Mouse (Mus musculus) right cerebral cortex, adult 18-20 months (tissue): ENCODE results near the gene Pcnx2.

Source experiments
- DNase-seq: peaks from one replicate; pipeline ENCODE4 v3.0.0; 2022; ENCODE audit warnings: mixed read lengths

Gene Pcnx2

DNA sequence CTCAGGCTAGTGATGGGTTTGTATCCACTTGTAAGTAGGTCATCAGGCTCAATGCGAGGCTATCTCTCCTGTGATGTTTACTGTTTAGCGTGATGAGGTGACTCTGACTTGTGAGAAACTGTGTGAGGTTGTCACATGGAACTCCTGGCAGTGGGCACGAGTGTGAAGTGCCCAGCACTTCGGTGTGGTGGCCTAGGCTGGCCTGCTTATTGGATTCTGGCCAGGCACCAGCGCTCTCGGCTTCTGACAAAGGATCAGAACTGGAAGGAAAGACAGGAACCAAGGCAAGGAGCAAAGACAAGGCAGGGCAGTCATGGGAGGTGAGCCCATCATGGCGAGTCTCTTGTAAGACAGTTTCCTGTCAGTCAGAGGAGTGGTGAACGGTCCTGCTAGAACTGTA, 142.2 kb downstream of the Pcnx2 start:
- no peak for DNase-seq

DNA sequence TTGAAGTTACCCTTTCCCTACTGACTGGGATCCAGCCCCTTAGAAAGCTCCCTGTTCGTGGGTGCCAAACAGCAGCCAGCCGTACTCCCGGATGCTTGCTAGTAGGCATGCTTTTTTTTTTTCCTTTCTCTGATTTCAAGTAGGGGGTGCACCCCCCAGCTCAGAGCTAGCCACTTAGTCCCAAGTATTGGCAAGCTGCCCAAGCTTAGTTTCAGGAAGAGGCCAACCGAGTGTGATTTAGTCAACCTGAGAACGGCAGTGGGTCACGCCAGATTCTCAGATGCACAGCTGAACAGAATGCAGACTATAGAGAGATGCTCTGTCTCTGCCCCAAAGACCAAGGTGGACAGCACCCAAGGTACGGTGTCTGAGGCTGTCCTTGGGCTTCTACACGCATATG, 147.3 kb downstream of the Pcnx2 start:
- DNase-seq, result no peak

DNA sequence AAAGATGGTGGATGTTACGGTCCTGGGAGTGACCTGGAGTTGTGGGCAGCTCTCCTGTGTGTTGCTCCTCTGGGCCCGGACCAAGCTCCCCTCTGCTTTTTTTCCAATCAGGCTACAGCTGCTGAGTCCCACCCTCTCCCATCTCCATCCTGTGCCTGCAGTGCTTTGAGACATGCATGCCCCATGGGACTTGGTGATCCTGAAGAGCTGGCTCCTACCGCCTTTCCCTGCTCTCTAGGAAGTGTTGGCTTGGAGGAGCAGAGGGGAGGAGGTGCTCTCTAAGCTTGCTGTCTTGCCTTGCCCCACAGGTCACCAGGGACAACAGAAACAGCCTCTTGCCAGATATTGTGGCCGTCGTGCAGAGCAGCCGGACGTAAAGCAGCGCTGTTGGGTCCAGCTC, 150.7 kb downstream of the Pcnx2 start:
- no peak for DNase-seq

DNA sequence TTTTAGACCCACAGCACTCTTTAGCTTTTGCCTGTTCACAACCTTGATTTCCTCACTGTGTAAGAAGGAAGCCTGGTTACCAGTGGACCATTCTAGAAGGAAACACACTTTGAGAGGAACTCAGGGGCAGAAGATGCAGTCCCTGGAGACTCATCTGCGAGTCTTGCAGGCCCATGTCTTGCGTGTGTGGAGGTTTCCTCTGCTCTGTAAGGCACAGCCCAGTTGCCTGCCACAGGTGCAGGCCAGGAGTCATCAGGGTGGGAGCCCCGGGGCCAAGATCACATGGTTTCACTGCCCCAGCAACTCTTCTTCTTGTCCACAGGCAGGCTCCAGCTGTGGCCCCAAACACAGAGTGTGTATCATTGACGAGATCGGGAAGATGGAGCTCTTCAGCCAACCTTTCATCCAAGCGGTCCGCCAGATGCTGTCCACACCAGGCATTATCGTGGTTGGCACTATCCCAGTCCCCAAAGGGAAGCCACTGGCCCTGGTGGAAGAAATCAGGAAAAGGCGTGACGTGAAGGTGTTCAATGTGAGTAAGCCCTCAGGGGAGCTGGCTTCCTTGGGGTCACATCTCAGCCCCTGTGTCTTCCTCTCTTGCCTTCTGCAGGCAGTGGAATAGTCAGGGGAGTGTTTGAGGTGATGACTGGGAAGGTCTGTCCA, 153.1 kb downstream of the Pcnx2 start:
- no peak for DNase-seq

DNA sequence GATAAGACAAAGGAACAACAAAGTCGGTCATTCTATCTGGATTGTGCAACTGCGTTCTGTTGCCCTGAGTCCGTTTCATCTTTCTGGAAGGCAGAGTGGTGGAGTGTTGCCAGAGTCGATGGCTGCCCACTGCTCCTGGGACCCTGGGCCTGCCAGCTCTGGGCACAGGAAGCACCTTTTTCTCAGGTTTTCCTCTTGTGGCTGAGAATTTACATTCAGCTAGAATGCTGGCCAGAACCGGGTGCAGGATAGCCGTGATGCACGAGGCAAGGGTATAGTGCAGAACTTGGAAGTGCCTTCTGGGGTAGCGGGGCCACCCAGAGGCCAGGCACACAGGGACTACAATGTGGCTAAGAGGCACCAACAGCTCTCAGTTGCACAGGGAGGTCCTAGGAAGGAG, 155.7 kb downstream of the Pcnx2 start:
- no peak for DNase-seq

DNA sequence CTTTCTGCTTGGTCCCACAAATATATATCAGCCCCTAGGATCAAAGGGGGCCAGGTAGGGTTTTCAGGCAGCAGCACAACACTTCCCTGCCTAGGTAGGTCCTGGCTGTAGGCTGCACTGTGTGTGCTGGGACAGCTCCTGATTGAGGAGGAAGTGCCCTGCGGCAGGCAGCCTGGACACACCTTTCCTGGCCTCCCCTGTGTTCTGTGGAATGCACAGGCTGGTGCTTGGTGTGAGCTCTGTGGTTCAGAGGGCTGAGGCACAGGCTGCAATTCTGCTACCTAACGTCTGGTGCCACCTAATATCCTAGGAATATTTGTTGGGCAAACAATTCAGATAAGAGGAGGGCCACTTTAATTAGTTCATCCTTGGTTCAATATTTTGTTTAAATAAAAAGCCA, 156.3 kb downstream of the Pcnx2 start:
- no peak for DNase-seq

DNA sequence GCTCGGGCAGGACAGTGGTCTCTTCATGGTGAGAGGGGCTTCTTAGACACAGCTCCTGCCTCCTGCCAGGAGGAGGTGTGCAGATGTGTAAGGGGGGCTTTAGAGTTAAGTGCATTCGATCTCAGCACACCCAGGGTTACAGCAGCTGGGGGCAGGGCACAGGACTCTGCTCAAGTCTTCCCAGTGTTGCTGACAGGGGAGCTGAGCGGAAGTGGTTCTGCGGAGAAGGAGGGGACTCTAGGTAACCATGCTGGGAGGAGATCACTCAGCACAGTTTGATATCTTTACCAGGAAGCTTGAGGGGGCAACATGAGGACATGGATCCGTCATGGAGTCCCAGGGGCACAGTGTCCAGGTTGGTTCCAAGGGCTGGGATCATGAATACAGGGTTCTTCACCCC, 156.7 kb downstream of the Pcnx2 start:
- no peak for DNase-seq

DNA sequence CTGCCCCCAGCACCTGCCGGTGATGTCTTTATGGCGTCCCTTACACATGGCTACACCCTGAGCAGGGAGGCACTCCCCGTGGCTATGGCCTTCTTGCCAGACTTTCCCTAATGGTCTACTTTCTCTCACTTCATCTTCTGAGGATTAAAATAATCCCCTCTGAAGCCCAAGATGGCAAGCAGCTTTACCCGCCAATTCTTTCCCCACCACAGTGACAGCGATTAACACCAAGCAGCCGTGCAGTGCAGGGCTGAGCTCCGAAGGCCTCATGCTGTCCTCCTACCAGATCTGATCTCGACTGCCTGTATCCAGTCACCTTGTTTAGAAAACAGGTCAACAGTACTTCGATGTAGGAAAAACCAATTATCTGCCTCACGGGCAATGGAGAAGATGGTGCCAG, 157.5 kb downstream of the Pcnx2 start:
- no peak for DNase-seq

DNA sequence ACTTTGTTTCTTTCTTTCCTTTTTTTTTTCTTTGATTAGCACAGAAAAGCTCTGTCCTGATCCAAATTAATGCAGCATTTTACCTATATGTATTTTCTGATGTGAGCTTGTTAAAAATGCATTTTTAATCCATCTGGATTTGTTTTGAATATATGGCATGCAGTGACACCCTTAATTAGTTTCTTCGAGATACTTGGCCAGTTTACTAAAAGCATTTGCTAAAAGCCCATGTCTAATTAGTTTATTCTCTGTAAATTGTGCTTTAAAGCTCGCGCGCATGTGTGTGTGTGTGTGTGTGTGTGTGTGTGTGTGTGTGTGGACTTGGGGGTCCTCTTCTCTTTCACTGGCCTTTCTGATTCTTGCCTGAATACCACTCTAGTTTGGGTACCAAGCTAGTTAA, 159.2 kb downstream of the Pcnx2 start:
- no peak for DNase-seq

DNA sequence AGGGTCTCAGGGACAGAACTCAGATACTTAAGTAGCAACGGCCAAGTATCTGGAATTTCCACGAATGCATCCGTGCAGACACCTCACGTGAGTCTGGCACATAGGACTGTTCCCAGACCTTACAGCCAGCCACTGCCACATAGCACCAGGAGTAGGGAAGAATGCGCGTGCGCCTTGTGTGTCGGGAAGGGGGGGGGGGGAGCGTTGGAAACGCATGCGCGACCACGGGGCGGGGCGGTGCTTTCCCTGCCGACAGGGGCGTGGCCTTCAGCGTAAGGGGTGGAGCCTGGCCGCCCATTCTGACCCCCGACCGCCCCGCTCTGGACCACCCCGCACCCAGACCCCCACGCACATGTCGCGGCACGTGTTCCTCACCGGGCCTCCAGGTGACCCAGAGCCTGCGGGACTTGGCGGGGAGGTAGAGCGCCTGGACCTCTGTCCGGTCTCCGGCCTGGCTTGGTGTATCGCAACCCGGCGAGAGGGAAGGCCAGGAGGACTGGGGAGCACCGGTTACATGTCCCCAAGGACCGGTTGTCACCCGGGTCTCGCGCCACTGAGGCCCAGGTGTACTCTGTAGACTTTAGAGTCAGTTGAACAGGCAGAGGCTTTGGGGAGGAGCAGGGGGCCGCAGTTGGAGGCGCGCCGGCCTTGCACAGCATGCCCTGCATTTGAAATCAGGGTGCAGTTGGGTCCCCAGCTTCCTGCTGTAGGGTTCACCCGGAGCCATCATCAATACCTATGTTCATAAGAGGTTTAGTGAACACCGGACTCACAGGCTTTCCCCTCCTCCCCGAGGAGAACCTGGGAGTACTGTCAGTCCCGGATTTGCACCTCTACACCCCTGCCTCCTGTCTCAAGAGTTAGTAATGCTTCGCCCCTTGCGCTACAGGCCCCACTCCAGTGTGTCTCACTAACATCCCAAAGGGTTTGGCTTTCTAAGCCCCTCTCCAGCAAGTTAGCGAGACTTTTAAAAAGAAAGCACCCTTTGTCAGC, 163.9 kb downstream of the Pcnx2 start:
- peak; percentile 88 for DNase-seq

DNA sequence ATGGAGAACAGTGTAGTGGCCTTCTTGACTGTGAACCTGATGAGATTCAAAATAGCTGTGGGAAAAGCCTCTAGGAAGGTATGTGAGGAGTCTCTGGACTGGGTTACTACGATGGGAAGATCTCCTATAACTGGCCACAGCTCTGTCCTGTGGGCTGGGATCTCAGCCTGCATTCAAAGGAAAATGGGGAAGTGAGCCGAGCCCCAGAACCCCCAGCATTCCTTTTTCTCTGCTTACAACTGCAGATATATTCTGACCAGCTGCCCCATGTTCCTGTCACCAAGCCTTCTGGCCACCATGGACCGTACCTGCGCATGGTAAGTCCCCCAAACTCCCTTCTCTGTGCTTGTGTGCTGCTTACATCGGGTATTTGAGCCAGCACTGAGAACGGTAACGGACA, 168.4 kb downstream of the Pcnx2 start, which contains the start of gene Ntpcr:
TSS of gene Ntpcr (plus strand) at position 218 of the 400 bp plus-strand sequence.
- DNase-seq, result no peak

DNA sequence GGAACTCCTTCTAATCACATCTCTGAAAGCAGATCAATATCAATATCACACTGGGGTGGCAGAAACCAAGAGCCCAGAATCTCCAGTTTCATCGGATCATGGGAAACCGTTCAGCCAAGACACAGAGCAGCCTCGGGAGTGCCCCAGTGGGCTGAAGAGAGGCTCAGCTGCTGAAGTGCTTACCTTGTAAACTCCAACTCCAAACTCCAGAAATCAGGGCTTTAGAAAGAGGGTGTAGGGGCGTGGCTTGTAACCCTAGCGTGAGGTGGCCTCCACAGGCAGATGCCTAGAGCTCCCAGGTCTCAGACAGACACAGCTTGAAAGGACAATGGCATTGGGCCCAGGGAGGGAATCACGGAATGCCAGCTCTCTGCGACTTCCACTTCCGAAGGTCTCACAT, 170.3 kb downstream of the Pcnx2 start:
- no peak for DNase-seq

DNA sequence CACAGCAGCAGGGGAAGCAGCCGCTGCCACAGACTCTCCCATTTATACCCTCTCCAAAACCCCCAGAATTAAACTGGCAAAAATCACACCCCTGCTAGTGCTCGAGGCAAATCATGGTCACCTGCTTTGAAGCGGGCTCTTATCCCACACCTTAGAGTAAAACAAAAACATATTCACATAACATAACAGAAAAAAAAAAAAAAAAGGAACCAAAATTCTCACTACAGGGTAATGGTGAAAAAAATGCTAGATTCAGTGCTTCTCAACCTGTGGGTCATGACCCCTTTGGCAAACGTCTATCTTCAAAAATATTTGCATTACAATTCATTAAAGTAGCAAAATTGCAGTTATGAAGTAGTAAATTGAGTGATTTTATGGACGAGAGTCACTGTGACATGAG, 171.1 kb downstream of the Pcnx2 start:
- DNase-seq, result no peak

DNA sequence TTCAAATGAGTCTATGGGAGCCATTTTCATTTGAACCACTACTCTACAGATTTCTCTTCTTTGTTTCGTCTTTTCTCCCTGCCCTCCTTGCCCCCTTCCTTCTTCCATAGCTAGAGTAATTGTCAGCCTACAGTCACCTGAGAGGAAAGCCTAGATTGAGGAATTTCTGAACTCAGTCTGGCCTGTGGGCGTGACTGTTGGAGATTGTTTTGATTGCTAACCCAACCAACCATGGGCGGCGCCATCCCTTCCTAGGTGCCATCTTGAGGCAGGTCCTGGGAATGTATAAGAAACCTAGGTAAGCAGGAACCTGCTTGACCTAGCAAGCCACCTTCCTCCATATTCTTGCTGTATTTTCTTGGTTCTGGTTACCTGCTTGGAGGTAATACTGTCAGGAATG, 172.0 kb downstream of the Pcnx2 start:
- no peak for DNase-seq

DNA sequence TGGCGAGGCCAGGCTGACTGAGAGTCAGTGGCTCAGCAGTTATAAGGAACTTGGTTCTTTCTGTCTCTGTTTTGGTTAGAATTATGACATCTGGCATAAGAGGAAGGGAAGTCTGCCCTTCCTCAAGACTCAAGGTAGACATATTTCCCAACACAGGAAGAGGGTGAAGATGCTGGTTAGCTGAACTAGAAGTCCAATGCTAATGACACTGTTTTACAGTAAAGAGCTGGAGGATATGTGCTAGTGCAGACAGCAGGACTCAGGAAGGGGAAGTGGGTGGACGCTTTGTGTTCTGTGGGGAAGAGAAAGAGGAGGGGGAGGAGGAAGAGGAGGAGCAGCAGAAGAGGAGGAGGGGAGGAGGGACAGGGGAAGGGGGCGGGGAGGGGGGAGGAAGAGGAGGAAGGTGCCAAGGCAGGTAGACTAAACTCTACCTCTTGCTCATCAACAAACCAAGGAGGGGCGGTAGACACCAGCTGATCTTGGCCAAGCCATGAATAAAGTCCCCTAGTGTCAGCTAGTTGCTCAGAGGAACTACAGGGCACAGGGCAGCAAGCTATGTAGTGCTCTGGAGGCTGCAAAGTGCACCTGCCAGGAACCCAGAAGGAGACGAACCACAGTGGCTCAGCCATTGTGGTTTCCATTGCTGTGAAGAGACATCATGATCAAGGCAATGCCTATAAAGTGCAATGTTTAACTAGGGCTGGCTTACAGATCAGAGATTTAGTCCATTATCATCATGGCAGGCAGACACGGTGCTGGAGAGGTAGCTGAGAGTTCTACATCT, 172.9 kb downstream of the Pcnx2 start:
- DNase-seq, result no peak

DNA sequence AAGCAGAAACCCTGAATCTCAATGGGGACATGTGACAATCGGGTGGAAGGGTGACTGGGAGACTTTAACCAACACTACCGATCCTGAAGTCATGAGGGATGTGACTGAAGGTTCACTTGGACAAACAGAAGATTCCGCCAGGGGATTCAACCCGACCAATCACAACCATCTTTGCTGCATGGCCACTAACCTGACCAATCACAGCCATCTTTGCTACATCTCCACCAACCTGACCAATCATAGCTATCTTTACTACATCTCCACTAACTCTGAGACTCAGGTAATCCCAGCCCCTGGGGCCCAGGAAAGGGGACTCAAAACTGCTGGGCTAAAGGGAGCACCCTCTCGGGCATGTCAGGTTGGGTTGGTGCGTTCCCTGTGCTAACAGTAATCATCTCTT, 174.7 kb downstream of the Pcnx2 start:
- DNase-seq, result no peak

DNA sequence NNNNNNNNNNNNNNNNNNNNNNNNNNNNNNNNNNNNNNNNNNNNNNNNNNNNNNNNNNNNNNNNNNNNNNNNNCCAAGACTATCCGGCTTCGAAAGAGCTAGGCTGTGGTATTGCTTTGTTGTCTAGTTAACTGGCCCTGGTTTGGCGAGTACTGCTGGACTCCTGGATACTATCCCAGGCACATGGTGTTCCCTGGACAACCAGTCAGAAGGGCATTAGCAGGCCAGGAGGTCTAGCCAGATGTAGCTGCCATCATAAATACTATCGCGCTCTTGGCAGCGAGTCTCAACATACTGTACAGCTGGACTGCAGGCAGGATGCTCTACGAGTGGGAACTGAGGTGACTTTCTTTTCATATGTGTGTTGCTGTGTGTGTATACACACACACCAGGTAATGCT, 175.4 kb downstream of the Pcnx2 start:
- DNase-seq, result no peak

DNA sequence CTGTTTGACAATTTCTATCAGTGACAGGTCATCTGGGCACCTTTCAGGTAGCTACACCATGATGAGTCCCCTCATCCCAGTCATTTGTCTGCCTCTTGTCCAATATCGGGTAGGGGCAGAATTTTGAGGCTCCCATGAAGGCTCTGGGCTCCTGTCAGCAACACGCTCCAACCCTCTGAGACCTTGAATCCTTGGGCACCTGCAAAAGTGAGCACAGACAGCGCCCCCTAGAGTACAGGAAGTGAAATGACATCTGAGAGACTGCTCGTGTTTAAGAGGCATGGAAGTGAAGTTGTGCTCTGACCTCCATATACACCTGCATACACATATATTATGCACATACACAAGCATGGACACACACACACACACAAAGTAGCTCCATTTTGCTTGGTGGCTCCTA, 179.2 kb downstream of the Pcnx2 start:
- no peak for DNase-seq

DNA sequence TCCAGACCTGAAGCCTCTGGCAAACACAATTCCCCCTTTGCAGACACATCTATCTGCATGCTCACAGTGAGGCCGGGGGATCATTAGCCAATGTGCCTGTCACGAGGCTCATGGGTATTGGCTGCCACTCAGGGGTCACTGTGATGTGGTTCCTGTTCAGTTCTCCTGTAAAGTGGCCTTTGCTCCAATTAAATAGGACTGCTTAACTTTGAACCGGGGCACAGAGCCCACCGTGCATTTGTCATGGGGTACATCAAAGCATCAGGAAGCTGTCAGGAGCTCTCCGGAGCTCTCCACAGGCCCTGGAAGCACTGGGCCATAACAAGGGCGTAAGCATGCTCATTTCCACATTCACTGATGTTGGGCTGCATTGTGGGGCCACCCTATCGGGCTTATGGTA, 181.5 kb downstream of the Pcnx2 start:
- DNase-seq, result no peak

DNA sequence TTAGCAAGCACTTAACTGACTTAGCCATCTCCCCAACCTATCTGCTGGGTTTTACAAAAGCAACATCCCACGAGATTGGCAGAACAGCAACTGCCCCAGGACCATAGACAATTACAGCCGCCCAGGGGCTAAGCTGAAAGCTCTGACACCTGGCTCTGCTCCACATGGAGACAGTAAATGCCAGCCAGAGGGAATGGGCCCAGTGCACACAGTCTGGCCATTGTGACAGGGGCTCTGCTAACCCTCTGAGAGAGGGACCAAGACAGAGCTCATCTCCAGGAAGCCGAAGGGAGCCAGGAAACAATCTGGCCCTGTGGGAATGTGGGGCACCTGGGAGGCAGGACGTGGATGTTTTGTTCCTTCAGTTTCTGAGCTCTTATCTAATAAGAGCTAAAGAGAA, 181.9 kb downstream of the Pcnx2 start:
- no peak for DNase-seq

DNA sequence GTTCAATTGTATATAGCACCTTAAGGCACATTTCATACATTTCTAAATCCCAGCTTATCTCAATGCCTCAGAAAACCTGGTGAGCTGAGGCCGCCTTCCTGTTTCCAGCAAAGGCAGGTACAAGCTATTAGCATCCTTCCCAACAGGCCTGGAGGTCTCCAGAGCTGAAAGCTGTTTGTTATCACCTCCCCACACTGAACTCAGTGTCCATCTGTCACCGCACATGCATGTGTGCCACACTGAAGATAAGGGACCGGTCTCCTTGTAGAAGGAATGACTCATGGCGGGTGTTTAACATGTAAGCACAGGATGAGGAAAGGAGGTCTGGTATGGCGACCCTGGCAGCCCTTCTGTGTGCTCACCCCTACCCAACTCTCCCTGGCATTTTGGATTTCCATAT, 186.6 kb downstream of the Pcnx2 start:
- no peak for DNase-seq

DNA sequence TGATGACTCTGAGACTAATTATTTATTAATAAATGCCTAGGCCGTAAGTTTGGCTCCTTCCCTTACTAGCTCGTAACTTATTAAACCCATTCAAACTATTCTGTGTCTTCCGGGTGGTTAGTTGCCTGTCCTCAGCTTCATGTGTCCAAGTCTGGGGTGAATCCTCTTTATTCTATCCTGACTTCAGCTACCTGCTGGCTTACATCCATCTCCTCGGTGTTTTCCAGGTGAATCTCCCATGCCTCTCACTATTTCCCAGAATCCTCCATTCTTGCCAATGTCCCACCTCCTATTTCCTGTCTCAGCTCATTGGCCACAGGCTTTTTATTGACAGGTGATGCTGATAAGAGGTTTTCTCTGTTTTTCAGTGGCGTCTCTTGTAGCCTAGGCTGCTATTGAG, 188.9 kb downstream of the Pcnx2 start:
- no peak for DNase-seq

DNA sequence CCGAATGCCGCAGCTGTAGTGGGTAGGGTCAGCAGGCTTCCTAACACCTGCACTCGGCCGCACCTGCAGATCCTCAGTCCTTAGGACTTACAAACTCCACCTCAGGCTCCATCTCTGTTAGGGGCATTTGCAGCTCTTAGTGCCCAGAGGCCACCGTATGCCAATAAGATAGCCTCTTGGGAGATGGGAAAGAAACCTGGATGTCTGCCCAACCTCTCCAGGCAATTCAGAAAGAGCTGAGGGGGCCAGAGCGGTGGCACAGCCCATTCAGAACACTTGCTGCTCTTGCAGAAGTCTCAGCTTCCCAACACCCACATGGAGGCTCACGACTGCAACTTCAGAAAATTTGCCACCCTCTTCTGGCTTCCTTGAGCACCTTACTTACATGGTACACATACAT, 192.3 kb downstream of the Pcnx2 start:
- DNase-seq, result no peak

DNA sequence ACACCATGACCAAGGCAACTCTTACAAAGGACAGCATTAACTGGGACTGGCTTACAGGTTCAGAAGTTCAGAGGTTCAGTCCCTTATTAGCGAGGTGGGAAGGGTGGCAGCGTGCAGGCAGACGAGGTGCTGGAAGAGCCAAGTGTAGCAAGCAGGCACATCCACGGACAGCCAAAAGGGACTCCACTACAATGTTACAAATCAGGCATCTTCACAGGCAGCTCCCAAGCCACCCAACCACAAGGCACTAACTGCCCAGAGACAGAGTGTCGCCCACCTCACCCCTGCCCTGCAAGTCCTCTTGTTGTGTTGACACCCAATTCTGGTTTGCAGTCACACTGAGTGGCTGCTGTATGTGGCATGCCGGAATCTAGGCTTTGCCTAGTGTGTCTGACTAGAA, 193.7 kb downstream of the Pcnx2 start:
- DNase-seq, result no peak
